Mouse (Mus musculus): ENCODE measurements around the gene Ltf. TPM values are rescaled to one million over a fixed set of nuclear protein-coding genes. Genes with fewer than 3 reads are reported as not detected.

Gene Ltf
- total and polyA plus RNA-seq, 2 experiments from 2014 or later = 0.72 to 25.2 TPM

GRCm38 (mm10) chr9:111006544-111006943 lies 12.5 kb upstream of the Ltf start:
- Histone ChIP-seq H3K4me3 (ENCODE audit: low read depth, low read length) (no peak overlapping the region), H3K4me1 (ENCODE audit: control insufficient read depth, insufficient read depth) (no peaks in the 10 kb centered on the region), H3K27ac (ENCODE audit: low read depth) (no peak overlapping the region), H3K9me3 (replicated peaks; ENCODE audit: control insufficient read depth, low read length) (no peaks in the 10 kb centered on the region), H3K36me3 (replicated peaks; ENCODE audit: control insufficient read depth, insufficient read depth, low read length) (no peaks in the 10 kb centered on the region), H3K9ac (replicated peaks; ENCODE audit: low read depth, low read length) (no peak overlapping the region), H3K4me2 (ENCODE audit: low read depth, low read length) (no peak overlapping the region), H3K27me3 (ENCODE audit: control insufficient read depth, insufficient read depth, low read length) (no peaks in the 10 kb centered on the region)
- ATAC-seq (ENCODE audit: insufficient read depth, low read depth) (no peak), DNase-seq (ENCODE audit: low spot score) (no peak)
- TF ChIP-seq EP300 (IDR thresholded peaks at IDR 0.05; ENCODE audit: low read depth) (no peak), CTCF (IDR thresholded peaks at IDR 0.05; ENCODE audit: low read depth) (no peak)
- WGBS = 79% methylated on average over 2 of the region's 2 CpGs

- 58% methylated on average over 3 of the region's 3 CpGs for WGBS
- Histone ChIP-seq H3K36me3 (replicated peaks; ENCODE audit: control insufficient read depth, insufficient read depth, low read length) (no peaks in the 10 kb centered on the region), H3K9ac (replicated peaks; ENCODE audit: low read depth, low read length) (no peak overlapping the region), H3K4me3 (ENCODE audit: low read depth, low read length) (no peak overlapping the region), H3K4me2 (ENCODE audit: low read depth, low read length) (no peak overlapping the region), H3K9me3 (replicated peaks; ENCODE audit: control insufficient read depth, low read length) (no peaks in the 10 kb centered on the region), H3K27me3 (ENCODE audit: control insufficient read depth, insufficient read depth, low read length) (no peaks in the 10 kb centered on the region), H3K27ac (ENCODE audit: low read depth) (no peak overlapping the region), H3K4me1 (ENCODE audit: control insufficient read depth, insufficient read depth) (peaks cover 7% of the 10 kb centered on the region; the same call in 1 of the 2 replicates)
- no peak for DNase-seq (ENCODE audit: low spot score)
- no peak for ATAC-seq (ENCODE audit: insufficient read depth, low read depth)
- TF ChIP-seq EP300 (IDR thresholded peaks at IDR 0.05; ENCODE audit: low read depth) (no peak), CTCF (IDR thresholded peaks at IDR 0.05; ENCODE audit: low read depth) (no peak)
These were observed 9.3 kb upstream of the Ltf start for GRCm38 (mm10) chr9:111009763-111010162.

GRCm38 (mm10) chr9:111011550-111011949 lies 7.5 kb upstream of the Ltf start:
- Histone ChIP-seq H3K27me3 (ENCODE audit: control insufficient read depth, insufficient read depth, low read length) (no peaks in the 10 kb centered on the region), H3K4me1 (ENCODE audit: control insufficient read depth, insufficient read depth) (peaks cover 7% of the 10 kb centered on the region; the same call in 1 of the 2 replicates), H3K9ac (replicated peaks; ENCODE audit: low read depth, low read length) (no peak overlapping the region), H3K9me3 (replicated peaks; ENCODE audit: control insufficient read depth, low read length) (no peaks in the 10 kb centered on the region), H3K27ac (ENCODE audit: low read depth) (no peak overlapping the region), H3K4me3 (ENCODE audit: low read depth, low read length) (no peak overlapping the region), H3K4me2 (ENCODE audit: low read depth, low read length) (no peak overlapping the region), H3K36me3 (replicated peaks; ENCODE audit: control insufficient read depth, insufficient read depth, low read length) (no peaks in the 10 kb centered on the region)
- TF ChIP-seq EP300 (IDR thresholded peaks at IDR 0.05; ENCODE audit: low read depth) (no peak), CTCF (IDR thresholded peaks at IDR 0.05; ENCODE audit: low read depth) (no peak)
- 63% methylated on average over 9 of the region's 9 CpGs for WGBS
- DNase-seq (ENCODE audit: low spot score) (no peak), ATAC-seq (ENCODE audit: insufficient read depth, low read depth) (no peak)

- Histone ChIP-seq H3K4me2 (ENCODE audit: low read depth, low read length) (no peak overlapping the region), H3K27ac (ENCODE audit: low read depth) (no peak overlapping the region), H3K4me3 (ENCODE audit: low read depth, low read length) (no peak overlapping the region), H3K4me1 (ENCODE audit: control insufficient read depth, insufficient read depth) (peaks cover 7% of the 10 kb centered on the region; the same call in 1 of the 2 replicates), H3K9me3 (replicated peaks; ENCODE audit: control insufficient read depth, low read length) (no peaks in the 10 kb centered on the region), H3K36me3 (replicated peaks; ENCODE audit: control insufficient read depth, insufficient read depth, low read length) (no peaks in the 10 kb centered on the region), H3K9ac (replicated peaks; ENCODE audit: low read depth, low read length) (no peak overlapping the region), H3K27me3 (ENCODE audit: control insufficient read depth, insufficient read depth, low read length) (no peaks in the 10 kb centered on the region)
- DNase-seq (ENCODE audit: low spot score) (no peak), ATAC-seq (ENCODE audit: insufficient read depth, low read depth) (no peak)
- WGBS = 67% methylated on average over 3 of the region's 3 CpGs
- TF ChIP-seq EP300 (IDR thresholded peaks at IDR 0.05; ENCODE audit: low read depth) = no peak
- TF ChIP-seq CTCF (IDR thresholded peaks at IDR 0.05; ENCODE audit: low read depth) = no peak
These were observed 7.0 kb upstream of the Ltf start for GRCm38 (mm10) chr9:111012041-111012440.

- Histone ChIP-seq H3K27me3 (ENCODE audit: control insufficient read depth, insufficient read depth, low read length) (no peaks in the 10 kb centered on the region), H3K36me3 (replicated peaks; ENCODE audit: control insufficient read depth, insufficient read depth, low read length) (no peaks in the 10 kb centered on the region), H3K4me1 (ENCODE audit: control insufficient read depth, insufficient read depth) (peaks cover 7% of the 10 kb centered on the region; the same call in 1 of the 2 replicates), H3K9me3 (replicated peaks; ENCODE audit: control insufficient read depth, low read length) (no peaks in the 10 kb centered on the region), H3K9ac (replicated peaks; ENCODE audit: low read depth, low read length) (no peak overlapping the region), H3K27ac (ENCODE audit: low read depth) (no peak overlapping the region), H3K4me2 (ENCODE audit: low read depth, low read length) (no peak overlapping the region), H3K4me3 (ENCODE audit: low read depth, low read length) (no peak overlapping the region)
- 81% methylated on average over 4 of the region's 4 CpGs for WGBS
- ATAC-seq (ENCODE audit: insufficient read depth, low read depth) (no peak), DNase-seq (ENCODE audit: low spot score) (no peak)
- TF ChIP-seq CTCF (IDR thresholded peaks at IDR 0.05; ENCODE audit: low read depth) (no peak), EP300 (IDR thresholded peaks at IDR 0.05; ENCODE audit: low read depth) (no peak)
These were observed 3.4 kb upstream of the Ltf start for GRCm38 (mm10) chr9:111015658-111016057.

GRCm38 (mm10) chr9:111026791-111027190 lies 7.7 kb downstream of the Ltf start:
- Histone ChIP-seq H3K27me3 (ENCODE audit: control insufficient read depth, insufficient read depth, low read length) (no peaks in the 10 kb centered on the region), H3K36me3 (replicated peaks; ENCODE audit: control insufficient read depth, insufficient read depth, low read length) (no peaks in the 10 kb centered on the region), H3K27ac (ENCODE audit: low read depth) (no peak overlapping the region), H3K4me1 (ENCODE audit: control insufficient read depth, insufficient read depth) (no peaks in the 10 kb centered on the region), H3K9ac (replicated peaks; ENCODE audit: low read depth, low read length) (no peak overlapping the region), H3K4me2 (ENCODE audit: low read depth, low read length) (no peak overlapping the region), H3K9me3 (replicated peaks; ENCODE audit: control insufficient read depth, low read length) (no peaks in the 10 kb centered on the region), H3K4me3 (ENCODE audit: low read depth, low read length) (no peak overlapping the region)
- ATAC-seq (ENCODE audit: insufficient read depth, low read depth) (no peak), DNase-seq (ENCODE audit: low spot score) (no peak)
- TF ChIP-seq EP300 (IDR thresholded peaks at IDR 0.05; ENCODE audit: low read depth) = no peak
- no peak for TF ChIP-seq CTCF (IDR thresholded peaks at IDR 0.05; ENCODE audit: low read depth)
- WGBS = 77% methylated on average over 10 of the region's 10 CpGs
